Mouse (Mus musculus) lung, postnatal 4 days (tissue): ENCODE results near the gene Orai3.
"Not testable (repeated sequence)": the region's sequence is repeated elsewhere in the genome, so short reads cannot be mapped to it uniquely, and the experiment has no call there.

Experiments used
- DNase-seq, 2 experiments: peaks; one replicate each; pipeline ENCODE4 v3.0.0; 2021

The Orai3 gene

GRCm38 (mm10) chr7:127765756-127766155, 3.9 kb upstream of the Orai3 start:
- DNase-seq = no peak

- no peak for DNase-seq
Measured at GRCm38 (mm10) chr7:127766851-127767609, 2.6 kb upstream of the Orai3 start.

GRCm38 (mm10) chr7:127767671-127768345, 1.8 kb upstream of the Orai3 start:
- no peak for DNase-seq

GRCm38 (mm10) chr7:127768346-127768996, 1.1 kb upstream of the Orai3 start:
- DNase-seq = no peak

GRCm38 (mm10) chr7:127768997-127769593, 520 bp upstream of the Orai3 start:
- peak; percentile 97 for DNase-seq

- DNase-seq = no peak
Measured at GRCm38 (mm10) chr7:127770039-127770905, 657 bp downstream of the Orai3 start.

GRCm38 (mm10) chr7:127771262-127771661, 1.6 kb downstream of the Orai3 start:
- no peak for DNase-seq

- DNase-seq = no peak
Measured at GRCm38 (mm10) chr7:127772080-127772479, 2.5 kb downstream of the Orai3 start.

GRCm38 (mm10) chr7:127772557-127772956, 2.9 kb downstream of the Orai3 start:
- DNase-seq = no peak

- peak; percentile 81 to 82 for DNase-seq
Measured at GRCm38 (mm10) chr7:127773664-127774384, 4.2 kb downstream of the Orai3 start.

- DNase-seq = not testable (repeated sequence)
Measured at GRCm38 (mm10) chr7:127775837-127776236, 6.2 kb downstream of the Orai3 start.

- DNase-seq = peak; percentile 89 to 92
Measured at GRCm38 (mm10) chr7:127776426-127776825, 6.8 kb downstream of the Orai3 start, which contains the start of gene Setd1a. Setd1a (plus strand) TSS chr7:127776670.

- peak; percentile 97 to 98 for DNase-seq
Measured at GRCm38 (mm10) chr7:127776878-127777473, 7.4 kb downstream of the Orai3 start.

- DNase-seq = peak; percentile 70 to 71
Measured at GRCm38 (mm10) chr7:127777474-127778266, 8.1 kb downstream of the Orai3 start.

GRCm38 (mm10) chr7:127778350-127778749, 8.7 kb downstream of the Orai3 start:
- DNase-seq = no peak

GRCm38 (mm10) chr7:127785308-127785707, 15.7 kb downstream of the Orai3 start, which contains the start of gene Gm49388:
Gm49388 (plus strand) TSS chr7:127785608.
- DNase-seq = no peak

- no peak for DNase-seq
Measured at GRCm38 (mm10) chr7:127797076-127797845, 27.6 kb downstream of the Orai3 start.

GRCm38 (mm10) chr7:127798591-127798990, 29.0 kb downstream of the Orai3 start:
- DNase-seq = no peak

- peak in 1 of 2 experiments; percentile 22 for DNase-seq
Measured at GRCm38 (mm10) chr7:127799211-127799610, 29.6 kb downstream of the Orai3 start.
